Mouse (Mus musculus): ENCODE results near the gene Tmtc2. TPM values are rescaled to one million over a fixed set of nuclear protein-coding genes. Genes with fewer than 3 reads are reported as not detected.

Tmtc2 gene
- polyA plus RNA-seq, 1 experiment from 2014 or later = 5.7 TPM

DNA sequence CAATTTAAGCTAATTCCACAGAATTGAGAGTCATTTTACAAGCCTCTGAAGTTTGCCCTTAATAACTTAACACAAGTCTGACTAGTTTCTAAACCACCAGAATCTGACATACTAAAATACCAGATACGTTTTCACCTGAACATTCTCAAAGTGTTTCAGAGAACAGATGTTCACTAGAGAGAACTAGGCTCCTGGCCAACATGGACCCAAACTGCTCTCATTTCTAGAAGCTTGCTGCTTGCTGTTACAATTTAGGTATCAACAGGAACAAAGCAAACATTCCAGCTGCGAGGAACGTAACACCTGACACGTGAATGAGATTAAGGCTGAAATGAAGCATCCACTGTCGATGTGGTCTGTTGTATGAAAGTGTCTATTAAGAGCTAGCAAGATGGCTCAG is 16.7 kb downstream of the Tmtc2 start:
- DNase-seq (ENCODE audit: low spot score) (no peak), ATAC-seq (ENCODE audit: low FRiP score, low TSS enrichment) (no peak)
- H3K36me3 ChIP-seq (ENCODE audit: control insufficient read depth, insufficient read depth, low read length) = no peaks in the 10 kb centered on the region
- no peak overlapping the region for H3K4me2 ChIP-seq (replicated peaks; ENCODE audit: low read depth)
- H3K9me3 ChIP-seq (ENCODE audit: control insufficient read depth, low read length) = no peaks in the 10 kb centered on the region
- no peak overlapping the region for H3K4me3 ChIP-seq (ENCODE audit: low read depth, low read length)
- 45% methylated on average over 5 of the region's 5 CpGs for WGBS
- TF ChIP-seq EP300 (optimal IDR thresholded peaks at IDR 0.05) = no peak
- no peak for TF ChIP-seq CTCF (IDR thresholded peaks at IDR 0.05; ENCODE audit: low read depth)
- no peaks in the 10 kb centered on the region for H3K4me1 ChIP-seq (replicated peaks; ENCODE audit: control insufficient read depth, insufficient read depth)
- H3K27me3 ChIP-seq (ENCODE audit: control insufficient read depth, insufficient read depth, low read length) = no peaks in the 10 kb centered on the region
- no peak overlapping the region for H3K27ac ChIP-seq (replicated peaks)
- no peak overlapping the region for H3K9ac ChIP-seq (ENCODE audit: low read length)

GRCm38 (mm10) chr10:105556890-105557572 is 17.2 kb downstream of the Tmtc2 start:
- Histone ChIP-seq H3K9ac (ENCODE audit: low read length) (no peak overlapping the region), H3K4me1 (replicated peaks; ENCODE audit: control insufficient read depth, insufficient read depth) (no peaks in the 10 kb centered on the region), H3K27me3 (ENCODE audit: control insufficient read depth, insufficient read depth, low read length) (no peaks in the 10 kb centered on the region), H3K27ac (replicated peaks) (no peak overlapping the region), H3K36me3 (ENCODE audit: control insufficient read depth, insufficient read depth, low read length) (no peaks in the 10 kb centered on the region), H3K4me2 (replicated peaks; ENCODE audit: low read depth) (no peak overlapping the region), H3K4me3 (ENCODE audit: low read depth, low read length) (no peak overlapping the region), H3K9me3 (ENCODE audit: control insufficient read depth, low read length) (no peaks in the 10 kb centered on the region)
- DNase-seq (ENCODE audit: low spot score) = no peak
- 70% methylated on average over 6 of the region's 6 CpGs for WGBS
- no peak for ATAC-seq (ENCODE audit: low FRiP score, low TSS enrichment)
- TF ChIP-seq CTCF (IDR thresholded peaks at IDR 0.05; ENCODE audit: low read depth) (no peak), EP300 (optimal IDR thresholded peaks at IDR 0.05) (no peak)

DNA sequence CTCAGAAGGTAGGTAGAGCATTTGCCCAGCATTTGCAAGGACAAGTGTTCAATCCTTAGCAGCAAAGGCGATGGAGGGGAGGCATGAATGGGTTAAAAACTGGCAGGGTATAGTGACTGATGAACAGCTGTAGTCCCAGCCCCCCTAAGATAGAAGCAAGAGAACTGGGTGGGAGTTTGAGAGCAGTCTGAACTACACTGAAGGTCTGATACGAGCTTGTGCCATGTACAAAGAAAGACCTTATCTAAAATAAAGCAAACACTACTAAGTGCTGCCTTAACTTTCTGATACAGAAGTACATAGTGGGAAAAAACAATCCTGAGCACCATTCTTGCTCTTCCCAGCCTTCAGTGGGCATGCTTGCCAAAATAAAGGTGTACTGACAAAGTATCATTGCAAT is 20.1 kb downstream of the Tmtc2 start:
- TF ChIP-seq CTCF (IDR thresholded peaks at IDR 0.05; ENCODE audit: low read depth) = no peak
- TF ChIP-seq EP300 (optimal IDR thresholded peaks at IDR 0.05) = no peak
- no peak overlapping the region for H3K4me3 ChIP-seq (ENCODE audit: low read depth, low read length)
- no peak overlapping the region for H3K4me2 ChIP-seq (replicated peaks; ENCODE audit: low read depth)
- H3K36me3 ChIP-seq (ENCODE audit: control insufficient read depth, insufficient read depth, low read length) = no peaks in the 10 kb centered on the region
- no peaks in the 10 kb centered on the region for H3K4me1 ChIP-seq (replicated peaks; ENCODE audit: control insufficient read depth, insufficient read depth)
- DNase-seq (ENCODE audit: low spot score) (peak; percentile 34), ATAC-seq (ENCODE audit: low FRiP score, low TSS enrichment) (peak; percentile 85)
- no peaks in the 10 kb centered on the region for H3K27me3 ChIP-seq (ENCODE audit: control insufficient read depth, insufficient read depth, low read length)
- 69% methylated on average over 2 of the region's 2 CpGs for WGBS
- H3K27ac ChIP-seq (replicated peaks) = no peak overlapping the region; the same call in 1 of the 2 replicates
- no peak overlapping the region for H3K9ac ChIP-seq (ENCODE audit: low read length)
- no peaks in the 10 kb centered on the region for H3K9me3 ChIP-seq (ENCODE audit: control insufficient read depth, low read length)

- no peaks in the 10 kb centered on the region for H3K4me1 ChIP-seq (replicated peaks; ENCODE audit: control insufficient read depth, insufficient read depth)
- H3K4me2 ChIP-seq (replicated peaks; ENCODE audit: low read depth) = no peak overlapping the region
- H3K4me3 ChIP-seq (ENCODE audit: low read depth, low read length) = no peak overlapping the region
- H3K9ac ChIP-seq (ENCODE audit: low read length) = no peak overlapping the region
- WGBS = 85% methylated on average over 2 of the region's 2 CpGs
- no peaks in the 10 kb centered on the region for H3K9me3 ChIP-seq (ENCODE audit: control insufficient read depth, low read length)
- no peak overlapping the region for H3K27ac ChIP-seq (replicated peaks)
- no peak for DNase-seq (ENCODE audit: low spot score)
- TF ChIP-seq EP300 (optimal IDR thresholded peaks at IDR 0.05) (no peak), CTCF (IDR thresholded peaks at IDR 0.05; ENCODE audit: low read depth) (no peak)
- ATAC-seq (ENCODE audit: low FRiP score, low TSS enrichment) = no peak
- no peaks in the 10 kb centered on the region for H3K36me3 ChIP-seq (ENCODE audit: control insufficient read depth, insufficient read depth, low read length)
- no peaks in the 10 kb centered on the region for H3K27me3 ChIP-seq (ENCODE audit: control insufficient read depth, insufficient read depth, low read length)
These were observed 26.2 kb downstream of the Tmtc2 start for GRCm38 (mm10) chr10:105548040-105548439.

DNA sequence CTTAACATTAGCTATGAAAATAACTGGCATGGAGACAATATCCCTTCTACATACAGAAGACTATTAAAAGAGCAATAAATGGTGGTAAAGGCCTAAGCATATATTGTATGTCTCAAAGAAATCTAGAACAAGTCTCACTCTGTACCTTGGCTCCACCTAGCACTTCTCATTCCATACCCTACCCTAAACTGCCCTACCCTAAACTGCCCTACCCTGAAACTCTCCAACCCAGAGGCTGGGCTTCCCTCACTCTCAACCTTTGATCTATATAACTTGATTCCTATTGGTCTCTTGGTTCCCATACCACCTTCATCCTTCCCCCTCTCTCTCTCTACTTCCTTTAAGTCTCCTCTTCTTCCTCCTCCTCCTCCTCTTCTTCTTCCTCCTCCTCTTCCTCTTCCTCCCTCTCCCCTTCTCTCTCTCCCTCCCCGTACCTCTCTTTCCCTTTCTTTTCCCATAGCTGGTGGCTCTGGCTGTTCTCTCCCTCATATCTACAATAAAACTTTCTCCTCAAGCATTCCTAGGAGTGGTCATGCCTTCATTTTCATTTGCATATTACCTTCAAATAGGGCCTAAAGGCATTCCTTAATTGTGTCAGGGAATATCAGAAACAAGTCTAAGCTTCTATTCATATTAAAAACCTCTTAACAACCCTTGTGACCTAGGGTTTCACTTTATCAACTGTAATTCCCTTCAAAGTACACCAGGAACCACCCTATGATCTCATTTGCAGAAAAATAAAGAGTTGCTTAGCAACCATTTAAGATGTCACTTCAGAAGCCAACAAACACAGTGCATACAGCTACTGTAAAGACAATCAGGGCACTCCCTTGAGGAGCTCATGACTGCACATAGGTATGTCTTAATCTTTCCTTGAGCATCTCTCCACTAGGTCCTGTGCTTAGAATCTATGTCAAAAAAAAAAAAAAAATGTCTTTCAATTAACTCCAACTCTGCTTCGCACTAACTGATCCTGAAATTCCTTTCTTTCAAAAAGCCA is 29.9 kb downstream of the Tmtc2 start:
- Histone ChIP-seq H3K36me3 (ENCODE audit: control insufficient read depth, insufficient read depth, low read length) (no peaks in the 10 kb centered on the region), H3K4me3 (ENCODE audit: low read depth, low read length) (no peak overlapping the region), H3K9me3 (ENCODE audit: control insufficient read depth, low read length) (no peaks in the 10 kb centered on the region), H3K4me1 (replicated peaks; ENCODE audit: control insufficient read depth, insufficient read depth) (no peaks in the 10 kb centered on the region), H3K9ac (ENCODE audit: low read length) (no peak overlapping the region), H3K27ac (replicated peaks) (0 out of 2 replicates have a peak overlapping the region, but pooled peaks have one; percentile 5), H3K27me3 (ENCODE audit: control insufficient read depth, insufficient read depth, low read length) (no peaks in the 10 kb centered on the region), H3K4me2 (replicated peaks; ENCODE audit: low read depth) (no peak overlapping the region)
- 68% methylated on average over 2 of the region's 2 CpGs for WGBS
- ATAC-seq (ENCODE audit: low FRiP score, low TSS enrichment) = peak; percentile 96
- no peak for DNase-seq (ENCODE audit: low spot score)
- TF ChIP-seq CTCF (IDR thresholded peaks at IDR 0.05; ENCODE audit: low read depth) (no peak), EP300 (optimal IDR thresholded peaks at IDR 0.05) (no peak)

All from stomach, postnatal 0 days (tissue).